Mouse (Mus musculus) erythroid progenitor cell, adult 5-6 weeks (primary cell): ENCODE results near the gene Efcab1. TPM values are rescaled to one million over a fixed set of nuclear protein-coding genes. Genes with fewer than 3 reads are reported as not detected.
"Not testable (repeated sequence)": the region's sequence is repeated elsewhere in the genome, so short reads cannot be mapped to it uniquely, and the experiment has no call there.

Experiments used
- ATAC-seq: replicated peaks from 2 replicates; pipeline ENCODE4 v1.8.0; 2016; ENCODE audit warnings: moderate number of reproducible peaks, mild to moderate bottlenecking, moderate TSS enrichment, inconsistent platforms; ENCODE audit not compliant: poor library complexity, low FRiP score, severe bottlenecking
- total RNA-seq, 2 experiments: library from RNA; stranded (forward) in 1 of 2; stranded (reverse) in 1 of 2; fragments of 150-400 nt in 1 of 2; fragments of 186-747, 209-891 nt in 1 of 2; gene quantifications; 2 replicates each; pipeline versions ENCODE4 v1.2.3 to v1.2.4; 2015 to 2017; ENCODE audit warnings: low replicate concordance in 2 of 2

Efcab1 gene
- total RNA-seq (2015; ENCODE audit: low replicate concordance) = not detected in 2 replicates
- total RNA-seq (2017; ENCODE audit: low replicate concordance) = not detected in 2 replicates

DNA sequence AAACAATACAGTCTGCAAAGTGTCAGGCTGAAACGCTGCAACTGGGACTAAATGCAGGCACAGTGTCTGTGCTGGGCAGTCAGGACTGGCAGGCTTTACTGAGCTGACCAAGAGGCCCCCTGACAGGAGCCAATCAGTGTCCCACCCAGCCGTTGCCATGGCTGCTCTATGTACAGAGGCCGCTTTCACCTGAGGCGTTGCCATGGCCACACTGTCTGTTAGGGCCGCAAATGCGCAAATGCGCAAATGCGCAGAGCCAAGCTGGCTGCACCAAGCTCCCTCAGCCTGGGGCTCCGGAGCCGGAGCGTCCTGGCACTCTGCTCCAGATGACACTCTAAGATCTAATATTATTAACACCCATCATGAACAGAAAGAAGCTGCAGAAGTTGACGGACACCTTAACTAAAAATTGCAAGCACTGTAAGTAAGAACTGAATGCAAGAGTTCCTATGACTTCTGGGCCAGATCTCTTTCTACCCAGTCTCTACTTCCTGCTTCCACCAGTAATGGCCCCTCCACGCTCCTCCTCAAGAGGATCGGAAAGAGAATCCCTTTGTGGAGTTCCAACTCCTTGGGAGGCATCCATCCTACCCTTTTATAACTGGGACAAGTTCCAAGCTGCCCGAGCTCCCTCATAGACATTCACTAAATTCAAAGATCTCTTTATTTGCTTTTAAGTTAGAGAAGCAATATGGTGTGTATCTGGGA, at the start of gene Efcab1:
TSS of gene Efcab1 (plus strand) at position 214 of the 708 bp plus-strand sequence.
- ATAC-seq = no peak

DNA sequence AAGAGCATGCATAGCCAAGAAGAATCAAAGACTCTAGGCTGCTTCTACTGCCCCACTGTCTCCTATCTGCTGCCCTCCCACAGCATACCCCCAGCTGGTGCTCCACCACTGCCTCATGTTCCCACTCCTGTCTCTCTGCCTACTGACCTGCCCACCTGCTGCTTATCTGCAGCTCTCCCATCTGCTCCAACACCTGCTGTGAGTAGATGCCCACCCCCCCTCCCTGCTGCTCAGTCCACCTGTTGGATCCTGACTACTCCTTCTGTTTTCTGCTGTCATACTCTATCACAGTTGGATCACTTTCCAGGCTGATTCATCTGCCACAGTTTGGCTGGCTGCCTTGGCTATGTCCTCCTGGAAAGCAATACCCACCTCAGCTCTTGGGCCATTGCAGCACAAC, 47.0 kb upstream of the Efcab1 start:
- ATAC-seq = no peak

DNA sequence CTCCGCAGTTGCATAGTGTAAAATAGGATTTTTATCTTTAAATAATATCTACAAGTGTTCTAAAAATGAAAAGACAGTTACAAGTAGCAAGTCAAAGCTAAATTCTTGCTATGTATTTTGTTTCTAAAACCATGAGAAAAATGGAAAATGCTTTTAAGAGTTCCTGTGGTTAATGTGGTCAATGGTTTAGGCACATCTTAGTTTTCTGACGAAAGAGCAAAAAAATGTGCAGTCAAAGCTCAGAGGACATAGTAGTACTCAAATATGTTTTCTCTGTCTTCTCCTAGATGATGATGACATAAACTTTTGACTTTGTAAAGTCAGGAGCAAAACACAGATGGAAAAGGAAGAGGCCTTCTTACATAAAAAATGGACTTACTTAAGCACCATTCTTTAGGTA, 21.5 kb upstream of the Efcab1 start:
- ATAC-seq = no peak

DNA sequence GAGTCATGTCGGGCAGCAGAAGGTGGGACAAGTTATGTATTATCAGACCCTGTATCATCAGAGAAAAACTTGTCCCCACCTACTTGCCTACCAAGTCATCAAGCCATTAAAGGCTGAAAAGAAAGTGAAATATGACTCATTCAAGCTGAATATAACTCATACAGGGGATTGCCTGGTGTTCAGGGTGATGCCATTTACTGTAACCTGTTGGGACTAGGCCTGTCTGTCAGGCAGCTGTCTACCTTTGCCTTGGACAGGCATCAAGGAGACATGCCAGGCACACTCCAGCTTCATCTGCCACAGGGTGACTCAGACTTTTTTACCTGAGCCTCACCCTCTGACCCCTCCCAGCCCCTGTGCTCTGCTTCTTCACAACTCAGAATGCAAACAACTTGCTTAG, 21.0 kb upstream of the Efcab1 start:
- no peak for ATAC-seq

DNA sequence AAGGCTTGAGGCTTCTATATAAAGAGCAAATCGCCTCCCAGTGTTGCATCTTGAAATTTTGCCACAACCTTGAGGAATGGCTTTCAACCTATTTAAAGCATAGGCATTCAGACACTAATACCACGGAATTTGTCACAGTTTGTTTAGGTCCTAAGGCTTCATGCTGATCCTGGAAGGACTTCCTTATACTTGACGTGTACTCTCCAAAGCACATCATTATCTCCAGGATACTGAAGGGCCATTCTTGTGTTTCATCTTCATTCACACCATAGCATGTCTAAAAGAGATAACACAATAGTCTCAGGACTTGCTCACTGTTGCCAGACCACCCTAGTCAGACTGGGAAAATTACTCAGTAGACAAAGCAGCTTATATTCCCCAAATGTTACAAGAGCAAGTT, 13.9 kb upstream of the Efcab1 start:
- ATAC-seq = no peak

DNA sequence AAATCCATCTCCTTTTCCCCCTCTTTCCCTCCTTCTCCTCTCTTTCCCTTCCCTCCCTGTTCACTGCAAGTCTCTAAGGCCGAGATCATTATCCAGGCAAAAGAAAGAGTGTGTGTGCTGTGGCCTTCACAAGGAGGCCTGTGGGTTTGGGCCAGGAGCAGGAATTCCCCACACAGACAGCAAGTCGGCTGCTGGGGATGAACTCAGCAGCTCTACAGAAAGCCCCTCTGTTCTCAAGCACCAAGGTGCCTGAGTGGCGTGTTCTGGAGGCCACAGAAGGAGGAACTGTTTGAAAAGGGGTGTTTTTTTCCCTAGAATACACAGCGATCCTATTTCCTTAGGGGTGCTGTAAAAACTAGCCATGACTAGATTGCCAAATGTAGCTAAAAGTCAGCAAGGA, 12.5 kb upstream of the Efcab1 start:
- no peak for ATAC-seq

DNA sequence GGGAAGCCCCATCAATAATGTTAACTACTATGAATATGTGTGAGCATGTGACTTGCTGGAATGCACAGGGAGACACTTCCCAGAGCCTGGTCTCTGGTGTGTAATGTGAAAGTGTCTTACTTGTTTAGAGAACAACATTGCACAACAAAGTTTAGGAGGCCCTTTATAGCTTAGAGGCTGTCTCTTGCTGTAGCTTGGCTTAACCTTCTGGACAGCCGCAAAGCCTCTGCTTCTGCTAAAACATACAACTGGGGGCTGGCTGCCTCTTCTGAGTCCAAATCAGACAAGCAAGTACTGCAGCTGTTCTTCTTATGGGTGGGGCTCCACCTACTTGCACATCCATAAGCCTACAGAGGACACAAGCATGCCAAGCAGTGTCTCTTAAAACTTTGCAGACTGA, 11.7 kb upstream of the Efcab1 start:
- no peak for ATAC-seq

DNA sequence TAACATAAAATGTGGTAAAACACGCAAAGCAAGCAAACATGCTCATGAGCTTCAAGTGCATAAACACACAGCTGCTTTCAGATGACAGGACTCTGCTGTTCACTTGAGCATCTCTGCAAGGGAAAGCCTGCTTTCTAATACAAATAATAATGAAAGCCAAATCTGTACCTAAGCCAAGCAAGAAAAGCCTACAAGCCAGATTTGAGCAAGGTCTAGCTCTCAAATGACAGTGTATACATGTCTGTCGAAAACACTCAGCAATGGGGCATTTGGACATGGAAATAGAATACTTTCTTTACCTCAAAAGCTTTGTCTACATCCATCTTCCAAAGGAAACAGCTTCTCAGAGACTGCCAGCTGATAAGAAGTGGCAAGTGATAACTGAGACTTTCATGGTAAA, 10.9 kb upstream of the Efcab1 start:
- no peak for ATAC-seq

DNA sequence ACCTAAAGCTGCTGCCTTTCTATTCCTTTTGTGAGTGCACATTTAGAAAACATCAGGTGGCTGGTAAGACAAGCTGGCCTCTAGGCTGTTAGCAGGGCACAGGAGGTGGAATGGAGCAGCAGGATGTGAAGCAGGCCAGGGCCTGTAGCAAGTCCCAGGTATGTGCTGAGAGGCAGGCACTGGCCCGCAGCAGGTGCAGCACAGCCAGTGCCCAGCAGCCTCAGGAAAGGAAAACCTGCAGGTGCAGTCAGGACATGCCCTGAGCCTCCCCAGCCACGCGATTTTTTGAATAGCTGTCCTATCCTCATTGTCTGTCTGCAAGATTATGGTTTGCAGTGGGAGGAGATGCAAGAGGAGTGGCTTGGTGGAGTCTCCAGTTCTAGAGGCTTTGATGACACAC, 24.3 kb downstream of the Efcab1 start:
- not testable (repeated sequence) for ATAC-seq

DNA sequence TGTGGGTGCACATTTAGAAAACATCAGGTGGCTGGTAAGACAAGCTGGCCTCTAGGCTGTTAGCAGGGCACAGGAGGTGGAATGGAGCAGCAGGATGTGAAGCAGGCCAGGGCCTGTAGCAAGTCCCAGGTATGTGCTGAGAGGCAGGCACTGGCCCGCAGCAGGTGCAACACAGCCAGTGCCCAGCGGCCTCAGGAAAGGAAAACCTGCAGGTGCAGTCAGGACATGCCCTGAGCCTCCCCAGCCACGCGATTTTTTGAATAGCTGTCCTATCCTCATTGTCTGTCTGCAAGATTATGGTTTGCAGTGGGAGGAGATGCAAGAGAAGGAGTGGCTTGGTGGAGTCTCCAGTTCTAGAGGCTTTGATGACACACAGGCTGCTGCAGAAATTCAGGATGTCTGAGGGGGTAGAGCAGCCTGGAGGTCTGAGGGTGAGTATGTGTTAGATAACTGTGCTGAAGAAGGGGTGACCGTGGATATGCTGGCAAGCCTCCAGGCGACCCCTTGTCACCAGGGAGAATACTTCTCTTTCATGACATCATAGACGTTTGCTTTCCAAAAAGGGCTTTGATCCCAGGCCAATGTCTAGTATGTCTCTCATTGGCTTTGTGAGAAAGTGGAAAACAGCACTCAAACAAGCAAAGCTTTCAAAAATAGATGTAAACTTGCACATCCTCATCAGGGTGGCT, 30.2 kb downstream of the Efcab1 start:
- ATAC-seq = not testable (repeated sequence)

DNA sequence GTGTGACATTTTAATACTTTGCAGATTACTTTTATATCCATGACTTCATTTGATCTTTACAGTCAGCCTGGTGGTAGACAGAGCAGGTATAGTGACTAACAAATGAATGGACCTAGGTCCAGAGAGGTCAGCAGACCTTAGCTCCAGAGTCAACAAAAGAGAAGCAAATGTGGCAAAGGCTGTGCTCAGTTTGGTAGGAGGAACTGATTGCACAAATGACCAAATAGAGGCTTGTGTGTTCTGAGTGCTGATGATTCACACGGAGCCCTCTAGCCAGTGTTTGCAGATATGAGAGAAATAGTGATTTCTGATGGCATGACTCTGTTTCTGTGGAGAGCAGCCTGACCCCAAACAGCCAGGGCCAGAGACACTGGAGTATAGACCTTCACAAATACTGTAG, 33.1 kb downstream of the Efcab1 start:
- ATAC-seq = no peak

DNA sequence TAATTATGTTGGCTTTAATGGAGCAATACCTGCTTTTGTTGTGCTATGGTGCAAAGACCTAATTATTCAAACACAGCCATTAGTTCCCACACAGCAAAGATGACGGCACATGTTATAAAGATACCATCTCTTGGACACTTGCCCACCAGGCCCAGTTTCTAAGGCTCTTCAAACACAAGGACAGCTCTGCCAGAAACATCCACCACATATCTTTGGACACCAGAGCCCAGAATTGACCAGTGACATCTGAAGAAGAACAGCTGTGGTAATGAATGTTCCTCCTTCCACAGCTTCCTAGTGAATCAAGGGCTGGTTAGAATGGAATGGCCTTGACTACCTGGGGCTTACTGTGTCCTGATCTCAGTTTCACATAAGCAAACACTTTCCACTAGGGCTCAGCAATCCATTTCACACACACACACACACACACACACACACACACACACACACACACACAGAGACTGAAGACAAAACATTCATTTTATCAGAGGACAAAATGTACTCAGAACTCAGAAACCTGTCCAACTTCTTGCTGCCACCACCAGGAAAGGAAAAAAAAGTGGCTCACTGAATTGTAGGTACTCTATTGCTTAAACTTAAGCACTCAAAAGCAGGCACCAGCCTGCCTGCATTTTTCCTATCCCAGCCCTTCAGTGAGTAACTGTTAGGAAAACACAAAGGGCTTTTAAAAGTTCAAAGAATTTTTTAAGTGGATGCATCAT, 33.7 kb downstream of the Efcab1 start:
- no peak for ATAC-seq

DNA sequence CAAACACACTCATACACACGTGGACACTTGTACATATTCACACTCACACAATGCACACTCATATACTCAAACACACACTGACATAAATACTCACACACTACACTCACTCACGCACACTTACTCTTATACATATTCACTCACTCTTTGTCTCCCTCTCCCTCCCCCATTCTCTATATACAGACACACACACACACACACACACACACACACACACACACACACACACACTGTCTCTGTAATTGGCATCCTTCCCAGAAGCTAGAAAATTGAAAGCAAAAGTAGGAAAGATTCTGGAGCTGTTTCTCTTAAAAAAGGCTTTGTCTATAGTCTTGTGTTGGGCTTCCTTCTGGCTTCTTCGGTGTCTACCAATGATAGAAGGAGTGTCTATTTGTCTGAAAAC, 34.5 kb downstream of the Efcab1 start:
- ATAC-seq = no peak

DNA sequence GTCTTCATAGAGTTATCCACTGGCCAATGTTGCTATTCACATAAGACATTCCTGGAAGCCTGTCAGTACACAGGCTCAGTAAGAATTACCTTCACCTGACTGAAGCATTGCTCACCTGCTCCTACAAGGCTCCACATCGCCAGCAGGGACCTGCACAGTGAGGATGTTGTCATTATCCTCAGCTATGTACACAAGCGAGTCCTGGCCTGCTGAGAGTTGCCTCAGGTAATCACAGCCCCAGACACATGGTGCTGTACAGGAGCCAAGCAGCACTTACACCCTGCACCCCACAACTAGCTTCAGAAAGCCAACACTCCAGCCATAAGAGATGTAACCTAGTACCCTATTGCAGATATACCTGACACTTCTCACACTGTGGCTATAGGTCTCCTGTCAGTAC, 37.1 kb downstream of the Efcab1 start:
- no peak for ATAC-seq

DNA sequence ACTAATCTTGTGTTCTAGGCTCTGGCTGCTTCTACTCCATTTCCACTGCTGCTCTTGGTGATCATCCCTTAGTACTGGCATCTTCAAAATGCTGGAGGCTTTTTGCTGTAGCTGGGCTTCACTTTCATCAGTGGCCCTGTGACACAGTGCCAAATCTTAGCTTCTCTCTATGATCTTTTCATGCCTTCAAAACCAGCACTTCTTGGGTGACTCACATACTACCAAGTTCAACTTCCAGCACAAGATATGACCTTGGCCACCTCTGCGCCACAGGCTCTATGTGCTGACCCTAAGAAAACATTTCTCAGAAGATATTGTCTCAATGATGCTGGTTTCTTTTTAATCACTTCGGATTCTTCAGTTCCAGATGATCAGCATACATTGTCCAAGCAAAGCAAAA, 41.2 kb downstream of the Efcab1 start:
- ATAC-seq = not testable (repeated sequence)

DNA sequence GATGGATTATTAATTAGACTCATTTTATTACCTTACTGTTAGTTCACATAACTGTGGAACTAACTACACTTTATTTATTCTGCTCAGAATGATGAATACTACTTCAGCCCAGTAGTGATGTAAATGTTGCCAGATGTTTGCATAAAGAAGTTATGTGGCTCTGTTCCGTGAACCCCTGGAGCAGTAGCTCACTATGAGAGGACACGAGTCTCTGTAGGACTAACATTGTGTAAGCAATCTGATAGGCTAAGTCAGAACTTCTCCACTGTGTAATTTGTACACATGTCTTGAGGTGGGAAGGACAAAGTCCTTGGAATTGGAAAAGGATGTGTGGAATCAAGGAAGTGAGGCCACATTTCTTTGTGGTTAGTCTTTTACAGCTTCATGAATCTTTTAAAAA, 45.5 kb downstream of the Efcab1 start:
- ATAC-seq = no peak

DNA sequence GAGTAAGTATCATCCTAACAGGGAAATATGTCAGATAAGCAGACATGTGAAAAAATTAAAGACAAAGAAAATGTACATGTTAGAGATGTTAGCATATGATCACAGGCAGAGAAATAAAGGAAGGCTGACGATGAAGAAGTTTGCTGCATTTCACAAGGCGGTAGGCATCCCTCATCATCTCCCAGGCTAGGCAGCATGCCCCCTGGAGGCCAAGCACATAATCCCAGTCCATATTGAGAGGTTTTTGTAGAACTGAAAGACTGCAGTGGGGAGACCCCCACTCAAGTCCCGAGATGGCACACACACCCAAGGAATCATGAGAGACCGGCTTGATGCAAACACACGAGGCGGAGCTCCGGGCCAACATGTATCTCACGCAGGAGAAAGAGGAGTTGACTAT, 53.3 kb downstream of the Efcab1 start:
- ATAC-seq = no peak

DNA sequence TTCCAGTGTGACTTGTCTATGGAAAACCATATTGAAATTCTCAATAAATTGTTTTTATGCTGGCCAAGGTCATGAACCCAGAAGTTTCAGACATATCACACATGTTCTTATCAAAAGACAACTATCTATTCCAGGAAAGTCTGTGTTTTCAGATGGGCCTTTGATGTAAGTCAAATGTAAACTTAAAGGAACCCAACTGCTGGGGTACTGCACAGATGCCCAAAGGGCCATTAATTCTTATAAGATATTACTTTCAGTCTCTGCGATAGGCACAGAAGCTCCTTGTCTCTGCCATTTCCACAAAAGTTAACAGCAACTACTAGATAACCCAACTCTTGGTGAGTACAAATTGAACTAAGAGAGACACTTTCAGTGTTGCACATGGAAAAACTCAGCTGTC, 67.3 kb downstream of the Efcab1 start:
- ATAC-seq = no peak

DNA sequence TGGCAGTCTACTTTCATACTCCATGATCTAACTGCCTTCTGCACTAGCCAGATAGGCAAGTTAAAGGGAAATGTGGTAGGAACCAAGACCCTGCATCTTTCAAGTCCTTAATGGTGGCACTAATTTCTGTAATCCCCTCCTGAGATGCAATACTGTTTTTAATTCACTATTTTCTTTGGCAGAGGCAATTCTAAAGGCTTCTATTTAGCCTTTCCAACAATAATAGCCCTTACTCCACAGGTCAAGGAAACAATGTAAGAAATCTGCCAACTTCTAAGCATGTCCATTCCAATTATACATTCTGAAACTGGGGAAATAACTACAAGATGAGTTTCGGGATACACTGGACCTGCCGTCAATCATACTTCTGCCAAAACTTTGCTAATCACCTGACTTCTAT, 72.8 kb downstream of the Efcab1 start:
- ATAC-seq = no peak

DNA sequence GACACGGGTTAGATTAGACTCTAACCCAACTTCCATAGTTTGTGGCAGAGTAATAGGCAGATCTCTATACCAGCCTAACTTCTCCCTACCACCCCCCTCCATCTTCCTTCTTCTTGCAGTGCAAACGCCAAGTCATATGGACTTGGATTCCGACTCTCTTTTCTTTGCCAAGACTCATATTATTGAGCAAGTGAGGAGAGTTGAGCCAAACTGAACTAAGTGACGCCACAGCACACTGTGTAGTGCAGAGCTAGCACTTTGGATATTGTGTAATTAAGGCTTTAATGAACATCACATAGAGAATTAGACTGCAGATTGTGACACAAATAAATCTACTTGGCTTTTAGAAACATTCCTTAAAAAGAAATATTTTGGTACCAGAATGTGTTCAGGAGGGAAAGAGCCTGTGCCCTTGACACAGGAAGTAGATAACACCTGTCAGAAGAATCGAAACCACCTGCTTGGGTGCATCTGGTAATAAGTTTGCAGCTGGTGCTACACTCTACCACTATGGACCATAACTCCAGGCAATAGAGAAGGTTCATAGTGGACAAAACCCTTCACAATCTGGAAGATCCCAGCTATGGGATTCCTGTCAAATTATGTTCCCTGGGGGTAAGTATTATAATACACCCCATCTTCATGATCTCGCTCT, 83.3 kb downstream of the Efcab1 start:
- no peak for ATAC-seq
